Mouse (Mus musculus) erythroblast, embryonic 14.5 days (primary cell): Measurements from ENCODE around the gene Prkag3.

ENCODE experiments used
- GATA1 ChIP-seq: IDR thresholded peaks from 2 replicates; pipeline ENCODE4 v1.6.1; 2012; ENCODE audit warnings: low read length, inconsistent platforms, mixed read lengths
- TAL1 ChIP-seq: IDR thresholded peaks from 3 replicates; pipeline ENCODE4 v1.6.1; 2012; ENCODE audit warnings: low read length, inconsistent platforms, mixed read lengths

DNA sequence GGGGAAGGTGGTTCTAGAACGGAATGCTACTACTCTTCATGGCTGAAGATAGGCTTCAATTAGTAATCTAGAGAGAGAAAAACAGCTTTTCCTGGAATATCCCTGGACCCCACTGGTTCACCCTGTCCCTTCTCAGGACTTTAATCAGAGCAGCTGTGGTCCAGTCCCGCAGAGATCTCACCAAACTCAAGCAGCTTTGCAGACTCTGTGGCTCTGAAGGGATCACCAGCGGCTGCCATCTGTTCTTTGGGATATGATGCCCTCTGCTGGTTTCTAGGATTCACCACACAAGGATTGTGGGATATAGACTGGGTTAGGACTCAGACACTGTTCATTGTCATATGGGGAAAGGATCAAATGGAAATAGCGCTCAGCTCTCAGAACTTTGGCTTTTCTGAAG is 10.8 kb upstream of the Prkag3 start:
- no peak for TF ChIP-seq TAL1
- TF ChIP-seq GATA1 = no peak
